Mouse (Mus musculus): ENCODE data around the gene Hoxa10.

DNA sequence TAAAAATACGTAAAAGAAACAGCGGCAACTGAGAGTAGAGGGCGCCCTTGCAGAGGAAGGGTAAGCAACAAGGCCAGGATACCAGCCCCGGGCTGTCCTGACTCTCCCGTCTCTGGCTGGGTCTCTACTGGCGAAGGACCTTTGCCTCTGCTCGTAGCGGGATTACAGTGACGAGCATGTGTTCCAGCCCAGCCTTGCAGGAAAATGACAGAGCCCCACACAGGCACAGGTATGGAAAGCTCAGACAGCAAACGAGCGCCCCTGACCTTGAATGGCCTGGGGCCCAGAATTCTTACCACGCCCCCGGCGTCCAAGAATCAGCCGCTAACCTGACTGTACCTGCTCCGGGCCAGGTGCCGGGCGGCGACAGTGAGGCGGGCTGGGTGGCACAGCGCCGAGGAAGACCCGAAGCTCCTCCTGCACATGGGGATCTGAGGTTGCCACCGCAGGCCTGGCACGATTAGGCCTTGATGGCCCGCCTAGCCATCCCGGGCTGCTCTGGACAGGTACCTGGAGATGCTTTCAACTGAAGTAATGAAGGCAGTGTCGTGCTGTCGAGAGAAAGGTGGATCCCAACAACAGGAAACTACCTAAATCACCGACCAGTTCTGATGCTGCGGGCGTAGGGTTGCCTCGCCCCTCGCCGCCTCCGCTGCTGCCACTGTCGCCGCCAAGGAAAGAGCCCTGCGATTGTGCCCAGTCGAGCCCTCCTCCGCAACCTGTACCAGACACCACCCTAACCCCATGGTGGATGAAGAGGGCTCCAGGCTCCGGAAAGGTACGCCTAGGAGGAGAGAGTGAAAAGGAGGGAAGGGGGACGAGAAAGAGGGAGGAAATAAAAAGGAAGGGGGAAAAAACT lies 10.9 kb downstream of the Hoxa10 start:
- TF ChIP-seq CTCF (IDR thresholded peaks at IDR 0.05) (peak; percentile 11), EP300 (IDR thresholded peaks at IDR 0.05) (no peak)
